ENCODE assay signal across 12 mouse cellular contexts in the genomic region with DNA sequence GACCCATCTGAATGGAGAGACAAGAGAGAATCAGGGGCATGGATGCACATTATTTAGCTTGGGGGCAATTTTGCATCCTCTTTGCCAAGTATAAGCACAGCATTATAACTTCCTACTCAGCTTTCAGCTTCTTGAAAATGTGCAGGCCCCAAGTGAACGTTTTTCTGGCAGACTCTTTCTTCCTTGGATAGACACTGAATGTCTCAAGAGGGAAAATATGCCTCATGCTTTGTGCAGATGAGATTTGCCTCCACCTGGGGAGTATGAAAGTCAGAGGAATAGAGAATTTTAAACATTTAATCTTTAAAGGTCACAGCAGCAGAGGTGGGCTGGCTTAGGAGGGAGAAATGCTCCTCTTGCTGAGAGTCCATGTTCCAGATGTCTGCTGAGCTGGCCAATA. TPM values are rescaled to one million over a fixed set of nuclear protein-coding genes. Genes with fewer than 3 reads are reported as not detected.
"Had no signal": no experiment of that assay in that cellular context is flagged by ENCODE, and none has a peak within 500 bp of the region (broad histone marks: within the 10 kb centered on the region; RNA-seq: fewer than 3 reads in every experiment).

No protein-coding gene starts in this region.

- H3K4me1 ChIP-seq: liver, embryonic 13.5 days; lung, embryonic 15.5 days; midbrain, embryonic 12.5 days had no signal

- DNase-seq: kidney, adult 8-10 months; kidney, postnatal 25 days; liver; liver, embryonic 13.5 days; liver, postnatal 0 days; lung, postnatal 14 days; thymus, postnatal 4 days had no signal

- H3K27me3 ChIP-seq: liver, embryonic 13.5 days; lung, embryonic 15.5 days; midbrain, embryonic 12.5 days; neural tube, embryonic 13.5 days had no signal

- H3K9me3 ChIP-seq: liver, embryonic 13.5 days; lung, embryonic 15.5 days; midbrain, embryonic 12.5 days; neural tube, embryonic 13.5 days had no signal

- H3K27ac ChIP-seq: liver, embryonic 13.5 days; lung, embryonic 15.5 days; midbrain, embryonic 12.5 days; neural tube, embryonic 13.5 days had no signal

- H3K9ac ChIP-seq: liver, embryonic 13.5 days; liver, postnatal 0 days; lung, embryonic 15.5 days; midbrain, embryonic 12.5 days; neural tube, embryonic 13.5 days had no signal

- H3K4me2 ChIP-seq: liver, embryonic 13.5 days; lung, embryonic 15.5 days; midbrain, embryonic 12.5 days; neural tube, embryonic 13.5 days had no signal

- H3K4me3 ChIP-seq: liver, embryonic 13.5 days; lung, embryonic 15.5 days; midbrain, embryonic 12.5 days; neural tube, embryonic 13.5 days had no signal

- ATAC-seq: liver, postnatal 0 days; midbrain, embryonic 16.5 days had no signal

- H3K36me3 ChIP-seq: liver, embryonic 13.5 days; lung, embryonic 15.5 days; midbrain, embryonic 12.5 days; neural tube, embryonic 13.5 days had no signal

RNA-seq across cellular contexts. Expression of a gene that starts 11.6 kb away (rescaled TPM):
- total RNA-seq: megakaryocyte-erythroid progenitor cell, adult 5-6 weeks had no signal
